Mouse (Mus musculus) cerebellum, adult (tissue): ENCODE measurements around the gene Msi2.

Experiments
- ATAC-seq: cut with Nextera tagmentation; 2 replicates; pipeline ENCODE4 v1.9.2; 2017; ENCODE audit warnings: mild to moderate bottlenecking, moderate library complexity, mixed read lengths; ENCODE audit not compliant: insufficient number of reproducible peaks, low FRiP score, low TSS enrichment

Gene Msi2

GRCm38 (mm10) chr11:88307616-88308543, 410.4 kb downstream of the Msi2 start:
- no peak for ATAC-seq

- ATAC-seq, result no peak
Measured at GRCm38 (mm10) chr11:88305759-88306158, 412.6 kb downstream of the Msi2 start.

- no peak for ATAC-seq
Measured at GRCm38 (mm10) chr11:88301619-88302018, 416.7 kb downstream of the Msi2 start.

- no peak for ATAC-seq
Measured at GRCm38 (mm10) chr11:88299345-88299744, 419.0 kb downstream of the Msi2 start.

GRCm38 (mm10) chr11:88297526-88297925, 420.8 kb downstream of the Msi2 start:
- no peak for ATAC-seq

- ATAC-seq, result no peak
Measured at GRCm38 (mm10) chr11:88295298-88295697, 423.0 kb downstream of the Msi2 start.

GRCm38 (mm10) chr11:88294394-88294710, 424.0 kb downstream of the Msi2 start:
- ATAC-seq, result no peak

GRCm38 (mm10) chr11:88293631-88294393, 424.5 kb downstream of the Msi2 start, which contains the start of gene Ccdc182:
Gene Ccdc182 (plus strand): TSS chr11:88294058.
- no peak for ATAC-seq

- no peak for ATAC-seq
Measured at GRCm38 (mm10) chr11:88291688-88292087, 426.6 kb downstream of the Msi2 start.

GRCm38 (mm10) chr11:88291245-88291644, 427.1 kb downstream of the Msi2 start:
- no peak for ATAC-seq
